Mouse (Mus musculus) liver, adult 2 months (tissue): ENCODE measurements around the gene Foxp1. TPM values are rescaled to one million over a fixed set of nuclear protein-coding genes. Genes with fewer than 3 reads are reported as not detected.

Source experiments
- DNase-seq: peaks from one replicate; pipeline ENCODE4 v3.0.0-alpha.2; 2011; ENCODE audit warnings: low read depth, low spot score; ENCODE audit errors: extremely low read depth
- H3K27ac ChIP-seq: fragments of 200-500 bp; replicated peaks from 2 replicates; pipeline ENCODE4 v1.5.1; 2012; ENCODE audit warnings: low read depth, mild to moderate bottlenecking, control low read depth, inconsistent platforms, low read length; ENCODE audit not compliant: insufficient read depth
- H3K27me3 ChIP-seq: fragments of 200-500 bp; 2 replicates; pipeline ENCODE4 v1.6.1; 2012; ENCODE audit warnings: mild to moderate bottlenecking, moderate library complexity, low read length, inconsistent platforms; ENCODE audit not compliant: control insufficient read depth, insufficient read depth
- H3K36me3 ChIP-seq: fragments of 200-500 bp; 2 replicates; pipeline ENCODE4 v1.6.1; 2012; ENCODE audit warnings: low read length, inconsistent platforms; ENCODE audit not compliant: control insufficient read depth, insufficient read depth
- H3K4me1 ChIP-seq: fragments of 200-500 bp; 2 replicates; pipeline ENCODE4 v1.6.1; 2011; ENCODE audit warnings: low read length; ENCODE audit not compliant: control insufficient read depth, insufficient read depth
- H3K4me3 ChIP-seq: fragments of 200-500 bp; 2 replicates; pipeline ENCODE4 v1.5.1; 2011; ENCODE audit warnings: low read depth, mild to moderate bottlenecking, control low read depth, low read length, moderate library complexity; ENCODE audit not compliant: insufficient read depth
- H3K79me2 ChIP-seq: fragments of 200-500 bp; 2 replicates; pipeline ENCODE4 v1.6.1; 2012; ENCODE audit warnings: inconsistent platforms, mild to moderate bottlenecking, low read length, moderate library complexity; ENCODE audit not compliant: control insufficient read depth, insufficient read depth
- H3K9ac ChIP-seq: fragments of 200-500 bp; 2 replicates; pipeline ENCODE4 v1.6.1; 2012; ENCODE audit warnings: low read depth, mild to moderate bottlenecking, control low read depth, inconsistent platforms, low read length
- CTCF ChIP-seq: fragments of 200-500 bp; IDR thresholded peaks from 2 replicates; pipeline ENCODE4 v1.5.1; 2011; ENCODE audit warnings: low read depth, low read length, control low read depth
- POLR2A ChIP-seq: fragments of 200-500 bp; IDR thresholded peaks from 2 replicates; pipeline ENCODE4 v1.6.1; 2011; ENCODE audit warnings: low read length, control low read depth; ENCODE audit not compliant: insufficient read depth; ENCODE audit errors: extremely low read depth
- WGBS: fragments of 180-500 bp; shearing (Covaris S2); methylation state at CpG from one replicate; pipeline ENCODE4 v1.1.7; 2018; 5-methylcytosine and 5-hydroxymethylcytosine counted together
- polyA plus RNA-seq: library from polyadenylated mRNA; depleted of rRNA; stranded (reverse); fragments of >200 nt; gene quantifications from 2 replicates; pipeline ENCODE4 v1.2.3, GENCODE M21; 2012
- total RNA-seq: library from RNA; depleted of rRNA; stranded (reverse); fragments of >200 nt; gene quantifications from 2 replicates; pipeline ENCODE4 v1.2.3, GENCODE M21; 2014

Gene Foxp1
- total and polyA plus RNA-seq, 2 experiments = 22.7 to 24.8 TPM

DNA sequence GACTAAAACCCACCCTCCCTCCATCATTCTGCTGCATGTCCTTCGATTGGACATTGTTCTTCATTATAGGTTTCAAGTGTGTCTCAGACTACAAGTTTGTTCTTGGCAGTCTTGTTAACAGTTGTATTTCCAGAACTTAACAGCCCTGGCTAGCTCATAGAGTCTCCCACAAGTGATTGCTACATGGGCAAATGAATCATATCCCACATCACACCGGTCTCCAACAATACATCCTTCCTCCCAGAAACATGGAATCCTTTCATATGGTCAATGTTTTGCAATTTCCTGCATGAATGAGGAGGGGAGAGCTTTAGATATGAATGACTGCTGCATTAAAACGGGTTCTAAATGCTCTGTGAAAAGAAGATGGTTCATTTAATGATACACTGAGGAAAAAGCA lies 178.7 kb downstream of the Foxp1 start:
- no peaks in the 10 kb centered on the region for H3K4me1 ChIP-seq
- H3K36me3 ChIP-seq = no peaks in the 10 kb centered on the region
- DNase-seq = no peak
- no peak for TF ChIP-seq POLR2A
- no peak for TF ChIP-seq CTCF
- H3K27me3 ChIP-seq = no peaks in the 10 kb centered on the region
- no peak overlapping the region for H3K27ac ChIP-seq
- H3K79me2 ChIP-seq = peaks cover 3% of the 10 kb centered on the region; the same call in 1 of the 2 replicates
- no peak overlapping the region for H3K9ac ChIP-seq
- no peak overlapping the region for H3K4me3 ChIP-seq
- WGBS = 85% methylated on average over 3 of the region's 3 CpGs

DNA sequence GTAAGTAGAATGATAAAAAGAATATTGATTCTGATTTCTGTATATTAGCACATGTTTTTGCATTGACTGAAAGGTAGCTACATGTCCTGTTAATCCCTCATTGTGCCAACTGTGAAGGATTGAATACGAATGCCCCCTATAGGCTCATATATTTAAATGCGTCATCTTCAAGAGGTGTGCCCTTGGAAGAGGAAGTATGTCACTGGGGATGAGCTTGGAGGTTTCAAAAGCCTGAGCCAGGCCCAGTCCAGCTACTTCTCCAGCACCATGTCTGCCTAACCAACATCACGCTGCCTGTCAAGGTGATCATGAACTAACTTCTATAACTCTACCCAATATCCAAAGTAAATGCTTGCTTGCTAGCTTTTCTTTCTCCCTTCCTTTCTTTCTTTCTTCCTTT lies 180.1 kb downstream of the Foxp1 start:
- Histone ChIP-seq H3K4me1 (no peaks in the 10 kb centered on the region), H3K27me3 (no peaks in the 10 kb centered on the region), H3K9ac (no peak overlapping the region), H3K4me3 (no peak overlapping the region), H3K27ac (no peak overlapping the region), H3K36me3 (no peaks in the 10 kb centered on the region), H3K79me2 (no peaks in the 10 kb centered on the region; the same call in 1 of the 2 replicates)
- TF ChIP-seq CTCF = no peak
- DNase-seq = no peak
- over 99% methylated on average over 3 of the region's 3 CpGs for WGBS

DNA sequence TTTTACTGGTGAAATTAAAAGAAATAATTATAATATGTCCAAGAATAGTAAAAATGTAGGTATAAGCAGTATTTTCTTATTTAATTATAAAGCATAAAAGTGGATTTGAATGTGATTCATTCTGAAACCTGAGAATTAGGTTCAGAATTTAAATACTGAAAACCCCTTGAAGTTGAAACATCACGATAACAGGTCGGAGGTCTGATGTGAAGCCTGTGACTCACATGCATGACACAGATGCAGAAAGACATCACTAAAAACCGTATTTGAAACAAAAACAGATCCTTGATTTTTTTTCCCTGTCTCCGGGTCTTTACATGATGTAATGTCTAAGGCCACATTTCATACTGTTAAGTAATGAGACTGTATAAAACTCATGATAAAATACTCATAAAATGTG lies 181.6 kb downstream of the Foxp1 start:
- no peak overlapping the region for H3K27ac ChIP-seq
- TF ChIP-seq CTCF (no peak), POLR2A (no peak)
- no peak overlapping the region for H3K9ac ChIP-seq
- WGBS = 98% methylated on average over 4 of the region's 4 CpGs
- no peaks in the 10 kb centered on the region for H3K27me3 ChIP-seq
- no peaks in the 10 kb centered on the region for H3K36me3 ChIP-seq
- no peak for DNase-seq
- no peaks in the 10 kb centered on the region for H3K4me1 ChIP-seq
- H3K79me2 ChIP-seq = no peaks in the 10 kb centered on the region; the same call in 1 of the 2 replicates
- H3K4me3 ChIP-seq = no peak overlapping the region

DNA sequence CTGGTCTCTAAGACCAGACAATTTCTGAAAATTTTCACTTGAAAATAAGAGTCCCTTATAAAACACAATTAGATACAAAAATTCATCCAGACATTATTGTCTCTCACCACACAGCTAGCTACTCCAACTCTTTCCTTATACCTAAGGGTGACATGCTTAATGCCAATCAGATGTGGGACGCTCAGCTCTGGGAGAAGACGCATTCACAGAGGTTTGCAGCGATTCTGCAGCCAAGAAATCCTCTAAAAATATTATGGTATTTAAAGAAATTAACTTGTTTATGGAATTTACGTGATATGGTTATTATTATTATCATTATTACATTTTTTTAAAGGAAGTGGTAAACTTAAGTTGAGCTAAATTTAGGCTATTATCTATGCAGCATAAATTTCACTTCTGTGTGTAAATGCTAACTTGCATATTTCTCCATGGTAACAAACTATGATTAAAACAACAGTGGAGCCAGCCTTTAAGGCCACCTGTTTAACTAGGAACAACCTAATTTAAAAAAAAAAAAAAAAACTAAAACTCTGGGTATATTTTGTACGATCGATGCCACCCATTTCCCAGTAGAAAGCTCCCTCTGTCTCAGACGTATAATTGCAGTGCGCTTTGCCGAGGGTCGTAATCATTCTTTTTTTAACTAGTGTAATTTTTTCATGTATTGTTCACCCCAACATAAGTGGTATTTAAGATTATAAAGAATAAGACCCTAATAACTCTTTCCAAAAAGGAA lies 182.4 kb downstream of the Foxp1 start:
- TF ChIP-seq CTCF (no peak), POLR2A (no peak)
- H3K79me2 ChIP-seq = peaks cover 2% of the 10 kb centered on the region; the same call in 1 of the 2 replicates
- DNase-seq = no peak
- 89% methylated on average over 10 of the region's 10 CpGs for WGBS
- H3K36me3 ChIP-seq = no peaks in the 10 kb centered on the region
- H3K4me3 ChIP-seq = no peak overlapping the region
- no peak overlapping the region for H3K27ac ChIP-seq
- no peaks in the 10 kb centered on the region for H3K27me3 ChIP-seq
- no peak overlapping the region for H3K9ac ChIP-seq
- no peaks in the 10 kb centered on the region for H3K4me1 ChIP-seq

DNA sequence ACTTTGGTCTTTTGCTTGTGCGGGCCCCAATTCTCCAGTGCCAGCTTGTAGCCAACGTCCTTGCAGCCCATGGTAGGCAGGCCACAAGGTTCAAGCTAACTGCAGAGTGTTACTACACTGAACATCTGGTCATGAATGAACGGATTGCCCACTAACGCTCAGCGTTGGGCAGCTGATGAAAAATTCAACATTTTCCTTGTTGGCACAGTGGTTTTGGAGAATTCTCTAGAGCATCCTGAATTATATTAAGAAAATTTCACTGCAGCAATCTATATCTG lies 183.2 kb downstream of the Foxp1 start:
- 80% methylated on average over 5 of the region's 5 CpGs for WGBS
- TF ChIP-seq CTCF (no peak), POLR2A (no peak)
- Histone ChIP-seq H3K36me3 (no peaks in the 10 kb centered on the region), H3K4me1 (no peaks in the 10 kb centered on the region), H3K27ac (no peak overlapping the region), H3K9ac (no peak overlapping the region), H3K27me3 (no peaks in the 10 kb centered on the region), H3K4me3 (no peak overlapping the region), H3K79me2 (peaks cover 2% of the 10 kb centered on the region; the same call in 1 of the 2 replicates)
- DNase-seq = no peak

DNA sequence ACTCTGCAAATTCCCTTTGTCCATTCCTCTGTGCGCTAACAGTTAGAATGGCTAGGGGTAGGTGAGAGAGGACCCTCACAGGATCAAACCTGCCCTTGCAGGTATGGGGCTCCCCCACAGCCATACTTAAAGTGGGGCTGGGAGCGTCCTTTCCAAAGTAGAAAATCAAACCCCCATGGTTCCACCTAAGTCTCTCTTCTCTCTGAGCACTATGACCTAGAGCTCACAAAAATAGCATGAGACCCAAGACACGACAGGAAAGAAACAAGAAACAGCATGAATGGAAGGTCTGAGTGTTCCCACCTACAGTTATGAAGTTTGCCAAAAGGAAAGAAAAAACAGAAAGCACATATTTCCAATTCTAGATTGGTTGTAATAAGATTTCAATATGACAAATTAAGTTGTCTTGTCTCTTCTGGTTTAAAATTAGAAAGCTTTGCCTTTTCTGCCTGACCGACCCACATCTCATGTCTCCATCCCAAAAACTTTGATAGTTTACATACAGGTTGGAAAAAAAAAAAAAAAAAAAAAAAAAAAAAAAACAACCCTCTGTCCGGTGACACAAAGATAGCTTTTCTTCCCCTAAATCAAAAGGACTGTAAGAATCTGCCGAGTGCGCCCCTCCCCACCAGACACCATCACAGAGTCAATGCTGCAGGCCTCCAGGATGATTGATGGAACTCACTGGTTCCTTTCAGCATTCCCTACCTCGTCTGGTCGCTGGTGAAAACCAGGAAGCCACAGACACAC lies 183.8 kb downstream of the Foxp1 start:
- Histone ChIP-seq H3K4me1 (no peaks in the 10 kb centered on the region), H3K27me3 (no peaks in the 10 kb centered on the region), H3K79me2 (peaks cover 2% of the 10 kb centered on the region; the same call in 1 of the 2 replicates), H3K36me3 (no peaks in the 10 kb centered on the region), H3K9ac (no peak overlapping the region), H3K27ac (no peak overlapping the region), H3K4me3 (no peak overlapping the region)
- 83% methylated on average over 9 of the region's 9 CpGs for WGBS
- TF ChIP-seq CTCF (no peak), POLR2A (no peak)
- DNase-seq = no peak
